Mouse (Mus musculus) G1E-ER4 (cell line): ENCODE results near the gene Gm14326. TPM values are rescaled to one million over a fixed set of nuclear protein-coding genes. Genes with fewer than 3 reads are reported as not detected.
"Not testable (repeated sequence)": the region's sequence is repeated elsewhere in the genome, so short reads cannot be mapped to it uniquely, and the experiment has no call there.

Experiments
- GATA1 ChIP-seq: IDR thresholded peaks from one replicate; pipeline ENCODE4 v1.8.0; 2012; ENCODE audit warnings: low read length, inconsistent platforms
- polyA plus RNA-seq: library from polyadenylated mRNA; stranded (reverse); fragments of >175 nt; gene quantifications from 2 replicates; pipeline ENCODE4 v1.2.3, GENCODE M21; 2012

The Gm14326 gene
- polyA plus RNA-seq = 1.0 and 1.2 TPM in 2 replicates

DNA sequence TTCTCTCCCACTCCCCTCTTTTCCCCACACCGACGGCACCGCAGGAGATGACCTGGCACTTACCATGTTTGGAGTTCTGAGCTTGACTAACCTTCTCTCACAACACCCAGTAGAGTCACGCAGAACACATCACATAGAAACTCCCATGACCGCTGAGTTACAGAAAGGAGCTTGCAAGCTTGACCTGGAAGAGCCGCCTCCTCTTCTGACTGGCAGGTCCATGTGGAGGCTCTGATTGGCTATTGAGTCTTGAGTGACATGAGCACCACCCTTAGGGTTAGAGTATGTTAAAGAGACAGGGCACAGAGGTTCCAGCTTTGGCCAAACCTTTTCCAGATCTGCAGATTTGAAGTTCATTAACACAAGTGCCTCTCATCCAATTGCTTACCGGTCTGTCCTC is at the start of gene Gm14326:
Gene Gm14326, minus strand, starts transcription at position 153 of the 400 bp plus-strand sequence.
- TF ChIP-seq GATA1 = not testable (repeated sequence)

DNA sequence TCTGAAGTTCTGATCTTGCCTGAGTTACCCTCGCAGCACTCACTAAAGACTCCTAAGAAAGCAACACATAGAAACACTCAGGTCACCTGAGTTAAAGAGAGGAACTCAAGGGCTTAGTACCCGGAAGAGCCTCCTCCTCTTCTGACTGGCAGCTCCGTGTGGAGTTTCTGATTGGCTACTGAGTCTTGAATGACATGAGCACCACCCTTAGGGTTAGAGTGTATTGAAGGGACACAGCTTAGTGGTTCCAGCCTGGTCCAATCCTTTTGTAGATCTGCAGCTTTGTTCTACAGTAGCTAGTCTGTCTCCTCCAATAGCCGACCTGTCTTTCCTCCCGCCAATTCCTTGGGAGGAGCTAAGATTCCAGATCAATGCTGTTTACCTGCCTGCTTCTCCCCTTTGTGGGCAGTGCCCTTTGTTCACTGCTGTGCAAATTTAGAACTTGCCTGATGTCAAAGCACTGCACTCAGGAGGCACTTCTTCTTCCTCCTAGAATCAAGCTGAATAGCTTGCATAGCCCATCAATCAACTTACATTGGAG is 31.5 kb downstream of the Gm14326 start, which contains the start of gene Zfp972:
Gene Zfp972, minus strand, starts transcription at position 51 of the 541 bp plus-strand sequence.
- TF ChIP-seq GATA1 = not testable (repeated sequence)

DNA sequence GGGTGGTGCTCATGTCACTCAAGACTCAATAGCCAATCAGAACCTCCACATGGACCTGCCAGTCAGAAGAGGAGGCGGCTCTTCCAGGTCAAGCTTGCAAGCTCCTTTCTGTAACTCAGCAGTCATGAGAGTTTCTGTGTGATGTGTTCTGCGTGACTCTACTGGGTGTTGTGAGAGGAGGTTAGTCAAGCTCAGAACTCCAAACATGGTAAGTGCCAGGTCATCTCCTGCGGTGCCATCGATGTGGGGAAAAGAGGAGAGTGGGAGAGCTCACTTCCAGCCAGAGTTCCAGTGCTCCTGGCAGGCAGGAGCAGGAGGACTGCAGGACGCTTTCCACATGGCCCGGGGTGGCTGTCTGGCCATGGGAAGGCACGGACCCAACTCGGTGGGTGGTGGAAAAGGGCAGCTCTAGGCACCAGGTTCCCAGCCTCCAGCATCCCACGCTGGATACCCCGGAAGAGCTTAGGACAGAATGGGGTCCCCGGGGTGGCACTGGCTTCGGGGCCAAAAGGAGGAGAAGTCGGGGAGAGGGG is 60.0 kb downstream of the Gm14326 start, which contains the start of gene Gm14327:
Gene Gm14327, plus strand, starts transcription at position 51 of the 533 bp plus-strand sequence.
- TF ChIP-seq GATA1 = not testable (repeated sequence)

Other genes starting within 250 kb of the Gm14326 start
- not detected in 2 replicates for gene Gm14322, start 198.0 kb downstream of the Gm14326 start, polyA plus RNA-seq
- 0.18 and 0.21 TPM in 2 replicates for gene Gm14325, start 117.0 kb downstream of the Gm14326 start, polyA plus RNA-seq
- gene Gm14327, start 60.2 kb downstream of the Gm14326 start, polyA plus RNA-seq = not detected in 2 replicates
- 0.21 and 0.53 TPM in 2 replicates for gene Zfp972, start 31.7 kb downstream of the Gm14326 start, polyA plus RNA-seq
- gene Zfp971, start 66.0 kb upstream of the Gm14326 start, polyA plus RNA-seq = 1.0 and 1.2 TPM in 2 replicates
- not detected in 2 replicates for gene Zfp931, start 121.2 kb upstream of the Gm14326 start, polyA plus RNA-seq
- gene Phactr3, start 161.7 kb upstream of the Gm14326 start, polyA plus RNA-seq = not detected in 2 replicates